Mouse (Mus musculus): ENCODE results near the gene Crybb2. TPM values are rescaled to one million over a fixed set of nuclear protein-coding genes. Genes with fewer than 3 reads are reported as not detected.
A peak's percentile ranks its signal among the peaks of the same experiment; 100 is the strongest.

The Crybb2 gene
- total RNA-seq (2021) (not detected), polyA plus RNA-seq (2012; rRNA removed) (not detected in 2 replicates)
- long read RNA-seq = 0 reads

GRCm38 (mm10) chr5:113070017-113070416 is at the start of gene Crybb2:
Gene Crybb2 (minus strand): TSS chr5:113070117.
- TF ChIP-seq EP300 (IDR thresholded peaks at IDR 0.05; ENCODE audit: insufficient read depth, low read depth, low read length) (no peak), POLR2A (IDR thresholded peaks at IDR 0.05; ENCODE audit: insufficient read depth, low read depth, low read length) (no peak), CTCF (IDR thresholded peaks at IDR 0.05) (no peak)
- intact Hi-C loops (cut with DNase I) = no loop called here
- no peaks in the 10 kb centered on the region for H3K79me2 ChIP-seq (replicated peaks; ENCODE audit: control insufficient read depth, insufficient read depth, low read length)
- no peak within 1 kb of the TSS for H3K4me3 ChIP-seq
- H3K27me3 ChIP-seq (ENCODE audit: control insufficient read depth, insufficient read depth, low read length) = peaks cover 2% of the 10 kb centered on the region; the same call in 1 of the 2 replicates
- no peak within 1 kb of the TSS for H3K27ac ChIP-seq
- H3K9ac ChIP-seq (ENCODE audit: low read depth, low read length) = no peak within 1 kb of the TSS
- no peaks in the 10 kb centered on the region for H3K36me3 ChIP-seq (ENCODE audit: control insufficient read depth, insufficient read depth, low read length)
- DNase-seq = no peak
- no peaks in the 10 kb centered on the region for H3K4me1 ChIP-seq (ENCODE audit: control insufficient read depth, insufficient read depth, low read length)

GRCm38 (mm10) chr5:113119291-113119690 is 49.4 kb upstream of the Crybb2 start:
- Histone ChIP-seq H3K36me3 (ENCODE audit: control insufficient read depth, insufficient read depth, low read length) (peaks cover 3% of the 10 kb centered on the region; the same call in 1 of the 2 replicates), H3K79me2 (replicated peaks; ENCODE audit: control insufficient read depth, insufficient read depth, low read length) (peaks cover 4% of the 10 kb centered on the region; the same call in 1 of the 2 replicates), H3K4me1 (ENCODE audit: control insufficient read depth, insufficient read depth, low read length) (peaks cover 23% of the 10 kb centered on the region), H3K27ac (no peak overlapping the region), H3K27me3 (ENCODE audit: control insufficient read depth, insufficient read depth, low read length) (no peaks in the 10 kb centered on the region), H3K4me3 (no peak overlapping the region), H3K9ac (ENCODE audit: low read depth, low read length) (no peak overlapping the region)
- 65% methylated on average over 9 of the region's 9 CpGs for WGBS
- intact Hi-C loops (cut with DNase I) = no loop called here
- TF ChIP-seq CTCF (IDR thresholded peaks at IDR 0.05) = no peak
- no peak for TF ChIP-seq EP300 (IDR thresholded peaks at IDR 0.05; ENCODE audit: insufficient read depth, low read depth, low read length)
- no peak for TF ChIP-seq POLR2A (IDR thresholded peaks at IDR 0.05; ENCODE audit: insufficient read depth, low read depth, low read length)
- no peak for DNase-seq

- Histone ChIP-seq H3K27me3 (ENCODE audit: control insufficient read depth, insufficient read depth, low read length) (no peaks in the 10 kb centered on the region), H3K36me3 (ENCODE audit: control insufficient read depth, insufficient read depth, low read length) (peaks cover 3% of the 10 kb centered on the region; the same call in 1 of the 2 replicates), H3K4me1 (ENCODE audit: control insufficient read depth, insufficient read depth, low read length) (peaks cover 27% of the 10 kb centered on the region), H3K79me2 (replicated peaks; ENCODE audit: control insufficient read depth, insufficient read depth, low read length) (peaks cover 5% of the 10 kb centered on the region), H3K4me3 (no peak overlapping the region), H3K27ac (no peak overlapping the region), H3K9ac (ENCODE audit: low read depth, low read length) (no peak overlapping the region)
- DNase-seq = no peak
- WGBS = 59% methylated on average over 6 of the region's 6 CpGs
- intact Hi-C loops (cut with DNase I) = no loop called here
- TF ChIP-seq CTCF (IDR thresholded peaks at IDR 0.05) (no peak), EP300 (IDR thresholded peaks at IDR 0.05; ENCODE audit: insufficient read depth, low read depth, low read length) (no peak), POLR2A (IDR thresholded peaks at IDR 0.05; ENCODE audit: insufficient read depth, low read depth, low read length) (no peak)
These were observed 48.8 kb upstream of the Crybb2 start for GRCm38 (mm10) chr5:113118695-113119094.

- no peaks in the 10 kb centered on the region for H3K27me3 ChIP-seq (ENCODE audit: control insufficient read depth, insufficient read depth, low read length)
- H3K4me1 ChIP-seq (ENCODE audit: control insufficient read depth, insufficient read depth, low read length) = peaks cover 24% of the 10 kb centered on the region
- intact Hi-C loops (cut with DNase I) = no loop called here
- no peak overlapping the region for H3K4me3 ChIP-seq
- 75% methylated on average over 5 of the region's 5 CpGs for WGBS
- no peak for DNase-seq
- TF ChIP-seq CTCF (IDR thresholded peaks at IDR 0.05) (no peak), POLR2A (IDR thresholded peaks at IDR 0.05; ENCODE audit: insufficient read depth, low read depth, low read length) (no peak), EP300 (IDR thresholded peaks at IDR 0.05; ENCODE audit: insufficient read depth, low read depth, low read length) (no peak)
- no peak overlapping the region for H3K9ac ChIP-seq (ENCODE audit: low read depth, low read length)
- no peaks in the 10 kb centered on the region for H3K36me3 ChIP-seq (ENCODE audit: control insufficient read depth, insufficient read depth, low read length)
- H3K79me2 ChIP-seq (replicated peaks; ENCODE audit: control insufficient read depth, insufficient read depth, low read length) = peaks cover 10% of the 10 kb centered on the region
- no peak overlapping the region for H3K27ac ChIP-seq
These were observed 47.4 kb upstream of the Crybb2 start for GRCm38 (mm10) chr5:113117361-113117760.

GRCm38 (mm10) chr5:113115896-113116295 is 46.0 kb upstream of the Crybb2 start:
- 90% methylated on average over 10 of the region's 10 CpGs for WGBS
- Histone ChIP-seq H3K27me3 (ENCODE audit: control insufficient read depth, insufficient read depth, low read length) (no peaks in the 10 kb centered on the region), H3K36me3 (ENCODE audit: control insufficient read depth, insufficient read depth, low read length) (no peaks in the 10 kb centered on the region), H3K27ac (no peak overlapping the region), H3K79me2 (replicated peaks; ENCODE audit: control insufficient read depth, insufficient read depth, low read length) (peaks cover 9% of the 10 kb centered on the region), H3K9ac (ENCODE audit: low read depth, low read length) (no peak overlapping the region), H3K4me3 (no peak overlapping the region), H3K4me1 (ENCODE audit: control insufficient read depth, insufficient read depth, low read length) (peaks cover 23% of the 10 kb centered on the region)
- DNase-seq = no peak
- intact Hi-C loops (cut with DNase I) = no loop called here
- TF ChIP-seq POLR2A (IDR thresholded peaks at IDR 0.05; ENCODE audit: insufficient read depth, low read depth, low read length) (no peak), CTCF (IDR thresholded peaks at IDR 0.05) (no peak), EP300 (IDR thresholded peaks at IDR 0.05; ENCODE audit: insufficient read depth, low read depth, low read length) (no peak)

- peak overlapping the region; percentile 45 for H3K9ac ChIP-seq (ENCODE audit: low read depth, low read length)
- peak overlapping the region; percentile 61 for H3K27ac ChIP-seq
- DNase-seq = peak in 1 of 2 experiments; percentile 60
- intact Hi-C loops (cut with DNase I) = no loop called here
- TF ChIP-seq EP300 (IDR thresholded peaks at IDR 0.05; ENCODE audit: insufficient read depth, low read depth, low read length) (no peak), POLR2A (IDR thresholded peaks at IDR 0.05; ENCODE audit: insufficient read depth, low read depth, low read length) (no peak), CTCF (IDR thresholded peaks at IDR 0.05) (no peak)
- H3K79me2 ChIP-seq (replicated peaks; ENCODE audit: control insufficient read depth, insufficient read depth, low read length) = peaks cover 9% of the 10 kb centered on the region
- 17% methylated on average over 20 of the region's 20 CpGs for WGBS
- no peak overlapping the region for H3K4me3 ChIP-seq
- no peaks in the 10 kb centered on the region for H3K27me3 ChIP-seq (ENCODE audit: control insufficient read depth, insufficient read depth, low read length)
- peaks cover 22% of the 10 kb centered on the region for H3K4me1 ChIP-seq (ENCODE audit: control insufficient read depth, insufficient read depth, low read length)
- H3K36me3 ChIP-seq (ENCODE audit: control insufficient read depth, insufficient read depth, low read length) = no peaks in the 10 kb centered on the region
These were observed 44.6 kb upstream of the Crybb2 start for GRCm38 (mm10) chr5:113114264-113115225.

All from heart, adult 2 months (tissue).